Mouse (Mus musculus): ENCODE measurements around the gene Ap5b1. TPM values are rescaled to one million over a fixed set of nuclear protein-coding genes. Genes with fewer than 3 reads are reported as not detected.
A peak's percentile ranks its signal among the peaks of the same experiment; 100 is the strongest.

The Ap5b1 gene
- polyA plus RNA-seq, 1 experiment from 2014 or later: 3.2 TPM

- no peaks in the 10 kb centered on the region for H3K36me3 ChIP-seq
- H3K4me1 ChIP-seq: peaks cover 16% of the 10 kb centered on the region
- WGBS: 8% methylated on average over 27 of the region's 27 CpGs
- peaks cover 27% of the 10 kb centered on the region for H3K27me3 ChIP-seq
- H3K4me2 ChIP-seq (replicated peaks): peak overlapping the region; percentile 95
- H3K9me3 ChIP-seq: no peaks in the 10 kb centered on the region
- peak overlapping the region; percentile 67 for H3K4me3 ChIP-seq
- peak; percentile 1; the same call in 1 of the 2 replicates for ATAC-seq (ENCODE audit: insufficient number of reproducible peaks, insufficient read depth, low FRiP score, low TSS enrichment)
- peak overlapping the region; percentile 79; the same call in 1 of the 2 replicates for H3K27ac ChIP-seq
- H3K9ac ChIP-seq: peak overlapping the region; percentile 63
Measured at GRCm38 (mm10) chr19:5568470-5569140, 780 bp downstream of the Ap5b1 start.

- Histone ChIP-seq H3K27me3 (peaks cover 18% of the 10 kb centered on the region), H3K9me3 (no peaks in the 10 kb centered on the region), H3K4me2 (replicated peaks) (no peak overlapping the region), H3K4me3 (no peak overlapping the region), H3K27ac (no peak overlapping the region), H3K4me1 (peaks cover 16% of the 10 kb centered on the region), H3K36me3 (no peaks in the 10 kb centered on the region), H3K9ac (0 out of 2 replicates have a peak overlapping the region, but pooled peaks have one; percentile 15)
- no peak for ATAC-seq (ENCODE audit: insufficient number of reproducible peaks, insufficient read depth, low FRiP score, low TSS enrichment)
- WGBS: 96% methylated on average over 10 of the region's 10 CpGs
Measured at GRCm38 (mm10) chr19:5569521-5569920, 1.7 kb downstream of the Ap5b1 start.

- no peaks in the 10 kb centered on the region for H3K9me3 ChIP-seq
- no peaks in the 10 kb centered on the region for H3K36me3 ChIP-seq
- no peak overlapping the region for H3K9ac ChIP-seq
- no peak for ATAC-seq (ENCODE audit: insufficient number of reproducible peaks, insufficient read depth, low FRiP score, low TSS enrichment)
- H3K4me2 ChIP-seq (replicated peaks): no peak overlapping the region
- H3K27ac ChIP-seq: no peak overlapping the region
- H3K27me3 ChIP-seq: peaks cover 16% of the 10 kb centered on the region
- peaks cover 16% of the 10 kb centered on the region for H3K4me1 ChIP-seq
- no peak overlapping the region for H3K4me3 ChIP-seq
- 85% methylated on average over 32 of the region's 32 CpGs for WGBS
Measured at GRCm38 (mm10) chr19:5570353-5571246, 2.8 kb downstream of the Ap5b1 start.

- no peak overlapping the region for H3K4me3 ChIP-seq
- no peak overlapping the region for H3K4me2 ChIP-seq (replicated peaks)
- no peak for ATAC-seq (ENCODE audit: insufficient number of reproducible peaks, insufficient read depth, low FRiP score, low TSS enrichment)
- no peaks in the 10 kb centered on the region for H3K9me3 ChIP-seq
- 74% methylated on average over 5 of the region's 5 CpGs for WGBS
- no peak overlapping the region for H3K9ac ChIP-seq
- H3K4me1 ChIP-seq: peaks cover 15% of the 10 kb centered on the region
- peaks cover 4% of the 10 kb centered on the region for H3K27me3 ChIP-seq
- H3K27ac ChIP-seq: no peak overlapping the region
- no peaks in the 10 kb centered on the region for H3K36me3 ChIP-seq
Measured at GRCm38 (mm10) chr19:5571831-5572230, 4.0 kb downstream of the Ap5b1 start.

- no peak overlapping the region for H3K4me3 ChIP-seq
- no peak overlapping the region for H3K4me2 ChIP-seq (replicated peaks)
- 85% methylated on average over 19 of the region's 19 CpGs for WGBS
- no peaks in the 10 kb centered on the region for H3K36me3 ChIP-seq
- H3K9me3 ChIP-seq: no peaks in the 10 kb centered on the region
- no peak overlapping the region for H3K27ac ChIP-seq
- H3K27me3 ChIP-seq: peaks cover 3% of the 10 kb centered on the region; the same call in 1 of the 2 replicates
- no peak for ATAC-seq (ENCODE audit: insufficient number of reproducible peaks, insufficient read depth, low FRiP score, low TSS enrichment)
- peaks cover 9% of the 10 kb centered on the region for H3K4me1 ChIP-seq
- no peak overlapping the region for H3K9ac ChIP-seq
Measured at GRCm38 (mm10) chr19:5572331-5573125, 4.7 kb downstream of the Ap5b1 start.

- Histone ChIP-seq H3K9ac (no peak overlapping the region), H3K27me3 (peaks cover 3% of the 10 kb centered on the region; the same call in 1 of the 2 replicates), H3K9me3 (no peaks in the 10 kb centered on the region), H3K36me3 (no peaks in the 10 kb centered on the region), H3K4me2 (replicated peaks) (no peak overlapping the region), H3K4me1 (no peaks in the 10 kb centered on the region), H3K27ac (no peak overlapping the region), H3K4me3 (no peak overlapping the region)
- no peak for ATAC-seq (ENCODE audit: insufficient number of reproducible peaks, insufficient read depth, low FRiP score, low TSS enrichment)
- WGBS: 88% methylated on average over 1 of the region's 1 CpGs
Measured at GRCm38 (mm10) chr19:5575336-5575735, 7.5 kb downstream of the Ap5b1 start.

GRCm38 (mm10) chr19:5579971-5580370 lies 12.1 kb downstream of the Ap5b1 start:
- Histone ChIP-seq H3K27me3 (no peaks in the 10 kb centered on the region), H3K9me3 (no peaks in the 10 kb centered on the region), H3K4me3 (no peak overlapping the region), H3K4me2 (replicated peaks) (no peak overlapping the region), H3K9ac (no peak overlapping the region), H3K36me3 (no peaks in the 10 kb centered on the region), H3K27ac (no peak overlapping the region), H3K4me1 (no peaks in the 10 kb centered on the region)
- 74% methylated on average over 4 of the region's 4 CpGs for WGBS
- ATAC-seq (ENCODE audit: insufficient number of reproducible peaks, insufficient read depth, low FRiP score, low TSS enrichment): no peak

- WGBS: 85% methylated on average over 6 of the region's 6 CpGs
- Histone ChIP-seq H3K9me3 (no peaks in the 10 kb centered on the region), H3K4me3 (no peak overlapping the region), H3K27ac (no peak overlapping the region), H3K9ac (no peak overlapping the region), H3K36me3 (no peaks in the 10 kb centered on the region), H3K4me1 (no peaks in the 10 kb centered on the region), H3K27me3 (no peaks in the 10 kb centered on the region), H3K4me2 (replicated peaks) (no peak overlapping the region)
- ATAC-seq (ENCODE audit: insufficient number of reproducible peaks, insufficient read depth, low FRiP score, low TSS enrichment): no peak
Measured at GRCm38 (mm10) chr19:5580776-5581175, 13.0 kb downstream of the Ap5b1 start.

- Histone ChIP-seq H3K36me3 (no peaks in the 10 kb centered on the region), H3K9ac (no peak overlapping the region), H3K27me3 (no peaks in the 10 kb centered on the region), H3K4me1 (no peaks in the 10 kb centered on the region), H3K27ac (no peak overlapping the region), H3K4me2 (replicated peaks) (no peak overlapping the region), H3K9me3 (no peaks in the 10 kb centered on the region), H3K4me3 (no peak overlapping the region)
- no peak for ATAC-seq (ENCODE audit: insufficient number of reproducible peaks, insufficient read depth, low FRiP score, low TSS enrichment)
- WGBS: 82% methylated on average over 2 of the region's 2 CpGs
Measured at GRCm38 (mm10) chr19:5581995-5582394, 14.2 kb downstream of the Ap5b1 start.

- 76% methylated on average over 9 of the region's 9 CpGs for WGBS
- Histone ChIP-seq H3K9me3 (no peaks in the 10 kb centered on the region), H3K36me3 (no peaks in the 10 kb centered on the region), H3K9ac (no peak overlapping the region), H3K4me1 (no peaks in the 10 kb centered on the region), H3K27ac (no peak overlapping the region), H3K27me3 (no peaks in the 10 kb centered on the region), H3K4me3 (no peak overlapping the region), H3K4me2 (replicated peaks) (no peak overlapping the region)
- no peak for ATAC-seq (ENCODE audit: insufficient number of reproducible peaks, insufficient read depth, low FRiP score, low TSS enrichment)
Measured at GRCm38 (mm10) chr19:5589159-5589558, 21.3 kb downstream of the Ap5b1 start.

- no peak for ATAC-seq (ENCODE audit: insufficient number of reproducible peaks, insufficient read depth, low FRiP score, low TSS enrichment)
- WGBS: 89% methylated on average over 6 of the region's 6 CpGs
- Histone ChIP-seq H3K4me2 (replicated peaks) (no peak overlapping the region), H3K9ac (no peak overlapping the region), H3K27me3 (no peaks in the 10 kb centered on the region), H3K4me1 (no peaks in the 10 kb centered on the region), H3K36me3 (no peaks in the 10 kb centered on the region), H3K9me3 (no peaks in the 10 kb centered on the region), H3K4me3 (no peak overlapping the region), H3K27ac (no peak overlapping the region)
Measured at GRCm38 (mm10) chr19:5591888-5592287, 24.1 kb downstream of the Ap5b1 start.
